Mouse (Mus musculus) large intestine, adult 2 months (tissue): ENCODE measurements around the gene Tnip2. TPM values are rescaled to one million over a fixed set of nuclear protein-coding genes. Genes with fewer than 3 reads are reported as not detected.

Source experiments
- DNase-seq: peaks from one replicate; pipeline ENCODE4 v3.0.0-alpha.2; 2012; ENCODE audit warnings: low read depth, low spot score
- WGBS: fragments of 180-500 bp; shearing (Covaris S2); methylation state at CpG from one replicate; pipeline ENCODE4 v1.1.7; 2018; 5-methylcytosine and 5-hydroxymethylcytosine counted together
- polyA plus RNA-seq: library from polyadenylated mRNA; depleted of rRNA; stranded (reverse); fragments of >200 nt; gene quantifications from 2 replicates; pipeline ENCODE4 v1.2.3, GENCODE M21; 2012; rRNA removed

The Tnip2 gene
- 11.5 and 13.4 TPM in 2 replicates for polyA plus RNA-seq

DNA sequence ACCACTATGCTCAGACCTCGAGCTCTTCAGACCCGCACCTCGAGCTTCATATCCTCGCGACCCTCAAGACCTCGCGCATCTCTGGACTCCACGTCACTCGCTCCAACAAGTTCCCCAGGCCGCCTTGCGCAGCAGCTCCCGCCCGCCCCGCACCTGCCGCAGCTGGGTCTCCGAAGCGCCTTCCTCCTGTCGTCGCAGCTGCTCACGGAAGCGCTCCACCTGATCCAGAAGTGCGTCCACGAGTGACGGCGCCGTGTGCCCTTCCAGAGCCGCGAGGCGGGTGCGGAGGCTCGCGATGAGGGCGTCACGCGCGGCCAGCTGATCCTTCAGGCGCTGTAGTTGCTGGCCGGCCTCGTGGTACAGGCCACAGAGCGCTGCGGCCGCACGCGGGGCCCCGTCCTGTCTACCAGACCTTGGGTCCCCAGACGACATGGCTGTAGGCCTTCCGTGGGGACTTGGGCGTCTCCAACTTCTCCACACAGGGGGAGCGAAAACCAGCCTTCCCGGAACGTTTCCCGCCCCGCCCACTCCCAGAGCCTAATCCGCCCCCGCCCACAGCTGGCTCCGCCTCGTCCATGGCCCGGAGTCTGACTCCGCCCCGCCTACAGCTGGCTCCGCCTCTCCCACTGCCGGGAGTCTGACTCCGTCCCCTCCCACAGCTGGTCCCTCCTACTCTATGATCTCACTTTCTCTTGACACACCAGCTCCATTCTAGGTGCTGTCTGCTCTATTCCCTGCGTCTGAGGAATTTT lies at the start of gene Tnip2:
Gene Tnip2, minus strand, starts transcription at position 526 of the 752 bp plus-strand sequence.
- WGBS = under 1% methylated on average over 64 of the region's 64 CpGs
- DNase-seq = peak; percentile 92

DNA sequence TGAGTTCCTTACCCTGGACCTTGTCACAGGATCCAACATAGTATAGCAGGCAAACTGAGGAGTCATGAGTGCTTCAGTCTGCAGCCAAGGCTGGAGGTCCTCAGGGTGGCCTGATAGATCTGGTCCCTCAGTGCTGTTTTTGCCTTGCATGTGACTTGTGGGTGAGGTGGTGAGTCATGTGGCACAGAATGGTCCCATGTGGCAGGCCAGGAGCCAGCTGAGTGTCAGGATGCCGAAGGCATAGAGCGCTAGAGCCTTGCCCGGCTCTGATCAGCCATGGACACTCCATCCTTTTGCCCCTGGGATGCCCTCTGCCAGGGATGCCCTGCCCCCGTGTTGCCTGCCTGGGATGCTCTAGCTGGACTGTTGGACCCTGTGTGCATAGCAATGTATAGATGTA lies 38.0 kb upstream of the Tnip2 start:
- DNase-seq = no peak

DNA sequence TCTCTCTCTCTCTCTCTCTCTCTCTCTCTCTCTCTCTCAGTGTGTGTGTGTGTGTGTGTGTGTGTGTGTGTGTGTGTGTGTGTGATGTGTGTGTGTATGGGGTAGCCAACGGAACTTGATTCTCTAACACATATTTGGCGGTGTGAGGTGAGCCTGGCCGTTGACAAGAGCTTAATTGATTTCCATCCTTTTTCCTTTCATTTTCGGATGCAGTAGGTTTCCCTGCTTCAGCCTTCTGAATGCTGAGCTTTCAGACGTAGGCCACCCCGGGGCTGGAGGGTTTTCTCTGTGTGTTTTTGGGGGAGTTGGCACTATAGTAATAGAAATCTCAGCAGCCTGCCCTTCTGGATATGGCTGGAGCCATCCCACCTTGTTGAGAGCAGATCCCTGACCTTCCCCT lies 36.5 kb upstream of the Tnip2 start:
- WGBS = 17% methylated on average over 6 of the region's 6 CpGs
- DNase-seq = no peak

More for the DNA sequence above, 38.0 kb upstream of the Tnip2 start:
- WGBS = 76% methylated on average over 4 of the region's 4 CpGs

DNA sequence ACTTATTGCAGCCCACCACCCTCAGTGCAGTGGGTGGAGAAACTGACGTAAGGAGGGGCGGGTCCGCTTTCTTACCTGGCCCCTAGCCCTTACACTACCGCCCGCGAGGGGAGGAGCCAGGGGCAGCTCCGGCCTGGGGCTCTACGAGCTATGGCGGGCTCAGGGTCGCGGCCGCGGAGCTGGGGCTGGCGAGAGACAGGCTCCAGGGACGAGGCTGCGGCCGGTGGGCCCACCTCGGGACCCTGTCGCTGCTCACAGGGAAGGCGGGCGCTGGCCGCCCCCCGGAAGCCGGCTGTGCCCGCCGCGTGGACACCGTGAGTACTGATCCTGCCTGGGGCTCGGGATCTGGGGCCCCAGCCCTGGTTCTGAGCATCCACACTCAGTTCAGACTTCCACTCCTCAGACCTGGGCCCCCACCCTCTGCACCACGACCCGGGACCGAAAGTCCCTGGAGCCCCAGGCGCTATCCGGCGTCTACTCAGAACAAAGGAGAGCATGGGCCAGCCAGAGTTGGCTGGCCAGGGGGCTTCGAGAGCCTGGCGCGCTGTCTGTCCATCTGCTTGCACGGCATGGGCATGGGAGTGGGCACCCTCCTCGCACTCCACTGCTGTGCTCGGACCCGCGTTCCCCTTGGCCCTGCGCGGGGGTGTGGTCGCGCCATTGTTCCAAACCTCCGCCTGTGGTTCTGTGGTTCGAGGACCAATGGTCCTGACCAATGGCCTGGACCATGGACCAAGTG lies 35.9 kb upstream of the Tnip2 start:
- DNase-seq = no peak
- WGBS = 1% methylated on average over 49 of the region's 49 CpGs

DNA sequence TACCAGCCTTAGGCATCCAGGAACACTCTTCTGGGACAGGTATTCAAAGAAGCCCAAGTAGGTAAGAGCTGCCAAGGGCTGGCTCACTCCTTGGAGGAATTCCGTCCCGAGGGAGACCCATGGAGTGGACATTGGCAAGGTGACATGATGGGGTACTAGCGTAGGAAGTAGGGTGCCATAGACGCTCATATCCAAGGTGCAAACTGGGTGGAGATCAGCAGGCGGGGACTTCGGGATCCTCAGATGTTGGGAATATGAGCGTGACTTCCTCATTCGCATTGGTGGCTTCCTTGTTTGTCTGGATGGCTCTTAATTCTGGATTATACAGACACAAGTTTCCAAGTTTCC lies 35.3 kb upstream of the Tnip2 start:
- WGBS = 9% methylated on average over 8 of the region's 8 CpGs
- DNase-seq = no peak

DNA sequence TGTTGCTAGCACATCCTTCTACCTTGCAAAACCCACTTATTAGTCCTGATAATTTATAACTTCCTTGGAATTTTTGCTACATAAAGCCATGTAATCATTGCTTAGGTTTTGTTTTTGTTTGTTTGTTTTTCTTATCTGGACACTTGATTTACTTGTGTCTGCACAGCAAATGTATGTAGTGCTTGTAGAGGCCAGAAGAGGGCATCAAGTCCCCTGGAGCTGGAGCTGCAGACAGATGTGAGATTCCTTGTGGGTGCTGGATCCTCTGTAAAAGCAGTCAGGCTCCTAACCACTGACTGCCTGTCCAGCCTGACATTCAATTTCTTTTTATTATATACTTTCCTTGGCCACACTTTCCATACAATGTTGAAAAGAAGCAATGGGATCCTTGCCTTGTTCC lies 33.6 kb upstream of the Tnip2 start:
- DNase-seq = no peak

DNA sequence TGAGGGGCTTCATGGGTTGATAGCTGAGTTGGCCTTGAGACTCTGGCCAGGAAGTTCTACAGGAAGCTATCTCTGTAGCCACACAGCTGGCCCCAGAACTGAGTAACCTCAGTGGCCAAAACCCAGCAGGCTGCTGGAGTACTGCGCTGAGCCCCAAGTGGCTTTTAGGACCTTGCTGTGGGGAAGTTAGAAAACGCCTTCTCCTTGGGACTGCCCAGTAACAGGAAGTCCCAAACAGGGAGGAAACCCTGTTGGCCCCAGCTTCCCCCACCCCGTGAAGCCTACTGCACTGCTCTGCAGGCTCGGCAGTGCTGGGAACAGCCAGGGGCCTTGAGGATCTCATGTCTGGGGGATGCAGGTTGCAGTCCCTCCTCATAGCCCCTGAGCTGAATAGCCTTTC lies 29.3 kb upstream of the Tnip2 start:
- no peak for DNase-seq
- WGBS = 49% methylated on average over 4 of the region's 4 CpGs

GRCm38 (mm10) chr5:34542166-34542565 lies 28.4 kb upstream of the Tnip2 start:
- 69% methylated on average over 1 of the region's 1 CpGs for WGBS
- no peak for DNase-seq

DNA sequence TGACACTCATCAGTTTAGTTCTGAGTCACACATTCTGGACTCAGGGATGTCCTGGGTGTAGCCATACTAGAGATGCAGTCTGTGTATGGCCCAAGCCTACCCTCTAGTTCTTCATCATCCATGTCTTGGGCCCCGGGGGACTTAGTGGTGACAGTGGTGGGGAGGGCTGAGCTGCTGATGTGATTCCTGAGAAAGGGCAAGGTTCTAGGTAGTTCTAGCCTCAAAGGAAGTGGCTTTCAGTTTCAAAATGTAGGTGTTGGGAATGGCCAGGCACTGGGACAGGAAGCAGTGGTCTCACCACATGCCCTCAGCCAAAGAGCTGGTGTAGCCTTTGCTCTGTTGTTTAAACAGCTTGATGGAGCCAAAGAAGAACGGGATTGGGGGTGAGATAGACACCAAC lies 25.3 kb upstream of the Tnip2 start:
- DNase-seq = no peak
- WGBS = 87% methylated on average over 2 of the region's 2 CpGs

DNA sequence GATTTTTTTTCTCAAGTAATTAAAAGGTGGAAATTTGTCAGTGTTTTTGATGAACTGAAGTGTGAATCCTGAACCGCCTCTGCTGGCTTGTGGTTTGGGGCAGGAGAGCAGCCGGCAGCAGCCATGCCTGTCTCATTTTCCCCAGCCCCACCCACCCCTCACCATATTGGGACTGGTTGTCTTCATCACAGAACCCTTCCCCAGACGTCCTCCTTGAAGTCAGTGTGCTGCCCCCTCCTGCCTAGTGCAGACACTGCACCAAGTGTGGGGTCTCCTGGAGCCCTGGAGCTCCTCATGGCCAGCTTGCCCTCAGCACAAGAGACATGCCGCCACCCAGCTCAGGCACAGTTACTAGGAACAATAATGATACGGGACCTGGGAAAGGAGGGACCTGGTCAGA lies 24.7 kb upstream of the Tnip2 start:
- DNase-seq = no peak
- WGBS = 36% methylated on average over 5 of the region's 5 CpGs

DNA sequence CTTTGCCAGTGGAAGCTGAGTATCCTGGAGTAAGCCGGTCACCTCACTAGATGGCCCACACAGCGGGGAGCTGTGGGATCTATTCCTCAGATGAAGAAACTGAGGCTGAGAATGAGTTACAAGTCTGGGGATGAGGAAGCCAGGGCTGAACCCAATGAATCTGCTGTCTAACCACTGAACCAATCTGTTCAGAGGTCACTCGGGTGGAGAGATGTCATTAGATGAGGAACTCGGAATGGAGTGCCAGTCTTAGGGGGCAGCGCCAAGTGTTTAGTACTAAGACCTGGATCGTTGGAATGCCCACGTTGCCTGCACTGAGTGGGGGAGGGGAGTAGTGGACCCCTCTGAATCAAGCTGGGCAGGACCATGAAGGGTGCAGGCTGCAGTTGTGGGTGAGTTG lies 24.3 kb upstream of the Tnip2 start:
- WGBS = 61% methylated on average over 7 of the region's 7 CpGs
- no peak for DNase-seq

GRCm38 (mm10) chr5:34535831-34536230 lies 22.0 kb upstream of the Tnip2 start:
- WGBS = 88% methylated on average over 7 of the region's 7 CpGs
- DNase-seq = no peak

DNA sequence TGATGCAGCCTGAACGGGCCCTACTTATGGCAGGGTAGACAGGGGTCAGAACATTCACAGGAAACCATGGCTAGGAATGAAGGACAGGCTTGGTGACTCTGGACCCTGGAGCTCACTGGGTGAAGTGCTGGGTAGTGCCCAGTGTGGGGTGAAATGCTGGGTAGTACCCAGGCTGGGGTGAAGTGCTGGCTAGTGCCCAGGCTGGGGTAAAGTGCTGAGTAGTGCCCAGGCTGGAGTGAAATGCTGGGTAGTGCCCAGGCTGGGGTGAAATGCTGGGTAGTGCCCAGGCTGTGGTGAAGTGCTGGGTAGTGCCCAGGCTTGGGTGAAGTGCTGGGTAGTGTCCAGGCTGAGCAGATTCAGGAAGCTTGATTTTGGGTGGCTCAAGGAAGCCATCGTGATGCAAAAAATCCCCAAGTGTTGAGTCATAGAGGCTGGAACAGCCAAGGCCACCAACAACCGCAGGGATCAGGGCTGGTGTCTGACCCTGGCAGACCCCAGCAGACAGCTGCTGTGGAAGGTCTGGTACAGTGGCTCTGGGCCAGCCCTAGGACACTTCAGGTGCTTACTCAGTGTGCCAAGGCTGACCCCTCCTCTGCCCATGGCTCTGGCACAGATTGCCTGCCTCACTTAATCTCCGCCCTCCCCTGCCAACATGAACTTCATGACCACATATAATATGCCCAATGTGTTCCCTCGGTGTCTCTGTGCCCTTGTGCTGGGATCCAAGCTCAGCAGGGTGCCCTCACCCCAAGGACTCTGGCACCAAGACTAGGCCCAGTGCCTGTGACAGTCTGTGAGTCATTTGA lies 21.2 kb upstream of the Tnip2 start:
- no peak for DNase-seq
- 49% methylated on average over 5 of the region's 5 CpGs for WGBS

DNA sequence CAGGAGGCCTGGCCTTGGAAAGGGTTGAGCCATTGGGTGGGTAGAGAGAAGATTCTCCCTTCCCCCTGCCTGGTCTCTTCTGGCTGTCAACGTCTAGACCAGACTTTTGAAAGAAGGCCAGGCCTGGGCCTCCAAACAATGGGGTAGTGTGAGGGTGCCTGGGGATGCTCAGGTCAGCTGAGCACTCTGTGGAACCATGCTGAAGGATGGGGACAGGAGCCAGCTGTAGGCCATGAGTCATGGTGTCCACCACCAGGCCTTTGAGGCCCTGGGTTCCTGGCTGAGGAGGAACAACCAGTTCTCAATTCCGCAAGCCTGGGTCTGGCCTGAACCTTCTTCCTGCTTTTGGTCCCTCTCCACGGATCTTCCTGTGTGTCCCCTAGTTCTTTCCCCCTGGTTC lies 20.0 kb upstream of the Tnip2 start:
- 63% methylated on average over 3 of the region's 3 CpGs for WGBS
- no peak for DNase-seq

GRCm38 (mm10) chr5:34533066-34533465 lies 19.3 kb upstream of the Tnip2 start:
- 90% methylated on average over 5 of the region's 5 CpGs for WGBS

DNA sequence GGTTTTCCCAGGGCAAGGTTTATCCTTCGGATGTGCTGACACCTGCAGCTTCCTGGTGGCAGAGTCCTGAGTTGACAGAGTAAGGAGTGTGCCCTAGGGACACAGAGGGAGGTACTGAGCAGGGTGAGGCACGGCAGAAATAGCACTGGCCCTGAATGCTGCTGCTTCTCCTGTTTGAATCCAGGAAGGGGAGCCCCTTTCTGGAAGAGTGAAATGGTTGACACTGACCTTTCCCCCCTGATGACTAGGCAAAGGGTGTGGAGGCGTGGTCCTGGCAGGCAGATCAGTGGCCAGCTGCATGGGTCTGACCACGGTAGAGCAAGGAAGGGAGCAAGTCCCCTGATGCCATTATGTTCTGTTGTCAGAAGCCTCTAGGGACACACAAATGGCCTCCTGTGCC lies 16.9 kb upstream of the Tnip2 start:
- DNase-seq = no peak
- 19% methylated on average over 4 of the region's 4 CpGs for WGBS

More at GRCm38 (mm10) chr5:34533066-34533465, 19.3 kb upstream of the Tnip2 start:
- DNase-seq = no peak

DNA sequence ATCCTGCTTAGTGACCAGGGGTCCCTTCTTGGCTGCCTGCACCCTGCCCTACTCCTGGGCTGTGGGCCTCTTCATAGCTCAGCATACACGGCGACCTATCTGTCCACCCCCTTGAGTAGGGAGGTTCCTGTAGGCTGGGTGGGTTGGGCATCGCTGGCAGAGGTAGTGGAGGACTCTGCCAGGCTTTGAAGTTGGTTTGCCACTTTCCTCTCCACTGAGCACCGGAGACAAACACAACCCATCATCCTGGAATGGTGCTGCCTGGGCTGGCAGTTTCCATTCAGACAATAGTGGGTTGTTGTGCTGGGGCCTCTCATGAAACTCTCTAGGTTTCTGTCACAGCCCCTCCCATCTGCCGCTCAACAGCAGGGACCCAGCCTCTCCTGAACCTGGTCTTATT lies 16.3 kb upstream of the Tnip2 start:
- DNase-seq = no peak
- 52% methylated on average over 5 of the region's 5 CpGs for WGBS

DNA sequence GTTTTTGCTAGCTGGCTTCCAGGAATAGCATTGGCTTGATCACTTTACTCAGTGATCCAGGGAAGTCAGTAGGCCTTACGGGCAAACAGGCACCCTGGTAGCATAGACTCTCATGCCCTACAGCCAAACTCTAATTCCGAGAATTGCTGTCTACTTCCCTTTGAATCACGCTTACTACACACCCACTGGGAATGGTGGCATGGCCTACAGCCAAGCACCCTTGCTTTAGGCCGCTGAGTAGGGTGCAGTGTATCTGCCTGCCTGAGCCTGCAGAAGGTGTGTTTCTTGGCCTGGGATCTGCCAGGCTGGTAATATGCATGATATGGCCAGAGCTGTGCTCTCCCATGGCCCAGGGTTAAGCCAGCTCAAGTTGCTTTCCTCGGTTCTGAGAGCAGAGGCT lies 14.9 kb upstream of the Tnip2 start:
- no peak for DNase-seq

DNA sequence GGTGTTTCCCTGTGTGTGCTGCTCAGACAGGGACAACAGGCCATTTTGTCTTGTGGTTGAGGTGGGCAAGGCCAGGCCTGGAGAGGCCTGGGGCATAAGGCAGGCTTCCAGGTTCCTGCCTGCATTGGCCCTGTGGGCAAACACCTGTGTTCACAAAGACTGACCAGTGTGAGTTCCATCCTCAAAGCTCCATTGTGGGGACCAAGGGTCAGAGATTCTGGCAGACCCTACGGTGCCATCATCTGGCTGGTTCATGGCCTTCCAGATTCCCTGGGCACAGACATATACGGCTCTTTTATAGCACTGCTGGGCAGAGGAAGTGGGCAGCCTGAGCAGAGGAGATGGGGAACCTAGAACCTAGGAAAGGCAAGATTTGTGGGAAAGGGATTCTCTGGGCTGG lies 13.6 kb upstream of the Tnip2 start:
- WGBS = 84% methylated on average over 2 of the region's 2 CpGs
- no peak for DNase-seq

More for the DNA sequence above, 14.9 kb upstream of the Tnip2 start:
- 28% methylated on average over 5 of the region's 5 CpGs for WGBS

DNA sequence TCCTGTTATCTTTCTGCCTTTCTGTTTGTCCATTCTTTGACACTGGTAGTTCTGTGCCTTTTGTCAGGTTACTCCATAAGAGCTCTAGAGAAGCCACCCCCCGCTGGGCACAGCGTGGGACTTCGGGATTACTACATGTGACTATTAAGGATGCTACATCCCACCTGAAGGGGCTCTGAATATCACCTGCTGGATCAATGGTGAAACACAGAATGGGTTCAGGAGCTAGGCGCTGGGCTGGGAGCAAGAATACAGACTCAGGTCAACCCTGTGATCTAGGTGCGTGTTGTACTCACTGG lies 12.6 kb upstream of the Tnip2 start:
- WGBS = 81% methylated on average over 5 of the region's 5 CpGs
- DNase-seq = no peak
